Mouse (Mus musculus): ENCODE measurements around the gene Fgfr3.

Gene Fgfr3

GRCm38 (mm10) chr5:33721541-33722265 lies at the start of gene Fgfr3:
Fgfr3 (plus strand) TSS chr5:33721674.
- no peak for DNase-seq (ENCODE audit: extremely low read depth, low read depth, low spot score)

GRCm38 (mm10) chr5:33674439-33674838 lies 47.0 kb upstream of the Fgfr3 start:
- no peak for DNase-seq (ENCODE audit: extremely low read depth, low read depth, low spot score)

- no peak for DNase-seq (ENCODE audit: extremely low read depth, low read depth, low spot score)
Measured at GRCm38 (mm10) chr5:33675964-33676363, 45.5 kb upstream of the Fgfr3 start.

- no peak for DNase-seq (ENCODE audit: extremely low read depth, low read depth, low spot score)
Measured at GRCm38 (mm10) chr5:33678244-33678643, 43.2 kb upstream of the Fgfr3 start.

GRCm38 (mm10) chr5:33681044-33681443 lies 40.4 kb upstream of the Fgfr3 start:
- DNase-seq (ENCODE audit: extremely low read depth, low read depth, low spot score), result no peak

GRCm38 (mm10) chr5:33681611-33682388 lies 39.7 kb upstream of the Fgfr3 start:
- DNase-seq (ENCODE audit: extremely low read depth, low read depth, low spot score), result no peak

GRCm38 (mm10) chr5:33682963-33683362 lies 38.5 kb upstream of the Fgfr3 start:
- no peak for DNase-seq (ENCODE audit: extremely low read depth, low read depth, low spot score)

GRCm38 (mm10) chr5:33683897-33684652 lies 37.4 kb upstream of the Fgfr3 start:
- DNase-seq (ENCODE audit: extremely low read depth, low read depth, low spot score), result no peak

GRCm38 (mm10) chr5:33684932-33685331 lies 36.5 kb upstream of the Fgfr3 start:
- DNase-seq (ENCODE audit: extremely low read depth, low read depth, low spot score), result no peak

GRCm38 (mm10) chr5:33687142-33687541 lies 34.3 kb upstream of the Fgfr3 start:
- no peak for DNase-seq (ENCODE audit: extremely low read depth, low read depth, low spot score)

- no peak for DNase-seq (ENCODE audit: extremely low read depth, low read depth, low spot score)
Measured at GRCm38 (mm10) chr5:33688278-33689220, 32.9 kb upstream of the Fgfr3 start.

GRCm38 (mm10) chr5:33689221-33689844 lies 32.1 kb upstream of the Fgfr3 start:
- no peak for DNase-seq (ENCODE audit: extremely low read depth, low read depth, low spot score)

GRCm38 (mm10) chr5:33689852-33690645 lies 31.4 kb upstream of the Fgfr3 start:
- no peak for DNase-seq (ENCODE audit: extremely low read depth, low read depth, low spot score)

- no peak for DNase-seq (ENCODE audit: extremely low read depth, low read depth, low spot score)
Measured at GRCm38 (mm10) chr5:33692393-33692792, 29.1 kb upstream of the Fgfr3 start.

- DNase-seq (ENCODE audit: extremely low read depth, low read depth, low spot score), result no peak
Measured at GRCm38 (mm10) chr5:33694461-33694847, 27.0 kb upstream of the Fgfr3 start.

GRCm38 (mm10) chr5:33694848-33695717 lies 26.4 kb upstream of the Fgfr3 start:
- DNase-seq (ENCODE audit: extremely low read depth, low read depth, low spot score), result no peak

GRCm38 (mm10) chr5:33695718-33696121 lies 25.8 kb upstream of the Fgfr3 start:
- no peak for DNase-seq (ENCODE audit: extremely low read depth, low read depth, low spot score)

GRCm38 (mm10) chr5:33696430-33696829 lies 25.0 kb upstream of the Fgfr3 start:
- DNase-seq (ENCODE audit: extremely low read depth, low read depth, low spot score), result no peak
